Mouse (Mus musculus) limb, embryonic 11.5 days (tissue): ENCODE results near the gene Slc35d1. TPM values are rescaled to one million over a fixed set of nuclear protein-coding genes. Genes with fewer than 3 reads are reported as not detected.

Experiments
- ATAC-seq: fragments of 200-750 bp; cut with Nextera tagmentation; 2 replicates; pipeline ENCODE4 v1.8.0; 2017; ENCODE audit warnings: low read depth; ENCODE audit not compliant: insufficient number of reproducible peaks, low FRiP score, low TSS enrichment
- DNase-seq: peaks from one replicate; pipeline ENCODE4 v3.0.0-alpha.2; 2015; ENCODE audit warnings: low spot score
- H3K27ac ChIP-seq: fragments of 300-500 bp; sonication (generic); replicated peaks from 2 replicates; pipeline ENCODE4 v1.5.1; 2014; ENCODE audit warnings: low read depth, mild to moderate bottlenecking, low read length
- H3K27me3 ChIP-seq: fragments of 300-500 bp; sonication (generic); 2 replicates; pipeline ENCODE4 v1.6.1; 2014; ENCODE audit warnings: mild to moderate bottlenecking, low read length, mixed read lengths; ENCODE audit not compliant: control insufficient read depth, insufficient read depth
- H3K36me3 ChIP-seq: fragments of 300-500 bp; sonication (generic); 2 replicates; pipeline ENCODE4 v1.6.1; 2014; ENCODE audit warnings: mild to moderate bottlenecking, low read length, moderate library complexity, mixed read lengths; ENCODE audit not compliant: control insufficient read depth, insufficient read depth
- H3K4me1 ChIP-seq: fragments of 300-500 bp; sonication (generic); 2 replicates; pipeline ENCODE4 v1.6.1; 2014; ENCODE audit warnings: low read length, mixed read lengths; ENCODE audit not compliant: control insufficient read depth, insufficient read depth
- H3K4me2 ChIP-seq: fragments of 300-500 bp; sonication (generic); 2 replicates; pipeline ENCODE4 v1.6.1; 2014; ENCODE audit warnings: low read depth, mild to moderate bottlenecking, moderate library complexity; ENCODE audit not compliant: severe bottlenecking
- H3K4me3 ChIP-seq: fragments of 300-500 bp; sonication (generic); 2 replicates; pipeline ENCODE4 v1.5.1; 2014; ENCODE audit warnings: low read depth, low read length
- H3K9ac ChIP-seq: fragments of 300-500 bp; sonication (generic); 2 replicates; pipeline ENCODE4 v1.6.1; 2014; ENCODE audit warnings: mild to moderate bottlenecking, low read length
- H3K9me3 ChIP-seq: fragments of 300-500 bp; sonication (generic); 2 replicates; pipeline ENCODE4 v1.6.1; 2016; ENCODE audit warnings: low read length; ENCODE audit not compliant: control insufficient read depth
- WGBS: fragments of 180-500 bp; shearing (Covaris S2); extraction: QIAGEN DNeasy Blood & Tissue Kit; methylation state at CpG from one replicate; pipeline ENCODE4 v1.1.7; 2014; 5-methylcytosine and 5-hydroxymethylcytosine counted together
- polyA plus RNA-seq: library from polyadenylated mRNA; unstranded; fragments of >200 nt; fragmentation: Nextera tagmentation; extraction: Ambion mirVana; gene quantifications from 2 replicates; pipeline ENCODE4 v1.2.1, GENCODE M21; 2014

Gene Slc35d1
- polyA plus RNA-seq, 1 experiment from 2014 or later = 11.3 TPM

DNA sequence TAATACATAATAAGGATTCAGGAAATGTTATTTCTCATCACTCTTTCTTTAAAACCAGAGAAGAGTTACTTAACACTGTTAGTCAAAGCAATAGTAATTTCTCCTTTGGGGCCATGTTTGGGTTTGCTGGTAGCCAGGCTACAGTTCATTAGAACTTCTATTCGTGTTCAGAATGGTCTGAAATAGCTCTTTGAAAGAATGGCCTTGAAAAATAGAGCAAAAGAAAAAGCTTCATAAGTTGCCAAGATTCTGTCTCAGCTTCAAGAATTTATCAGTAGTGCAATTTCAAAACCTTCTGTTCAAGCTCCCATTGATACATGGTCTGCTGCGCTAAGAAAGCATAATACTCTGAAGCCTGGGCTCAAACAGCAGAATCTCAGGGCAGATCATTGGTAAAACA is 11.3 kb downstream of the Slc35d1 start:
- Histone ChIP-seq H3K4me2 (no peak overlapping the region), H3K4me1 (no peaks in the 10 kb centered on the region), H3K9ac (no peak overlapping the region), H3K27me3 (no peaks in the 10 kb centered on the region), H3K9me3 (no peaks in the 10 kb centered on the region), H3K4me3 (no peak overlapping the region), H3K27ac (no peak overlapping the region), H3K36me3 (peaks cover 6% of the 10 kb centered on the region; the same call in 1 of the 2 replicates)
- DNase-seq (no peak), ATAC-seq (no peak)
- 91% methylated on average over 2 of the region's 2 CpGs for WGBS

DNA sequence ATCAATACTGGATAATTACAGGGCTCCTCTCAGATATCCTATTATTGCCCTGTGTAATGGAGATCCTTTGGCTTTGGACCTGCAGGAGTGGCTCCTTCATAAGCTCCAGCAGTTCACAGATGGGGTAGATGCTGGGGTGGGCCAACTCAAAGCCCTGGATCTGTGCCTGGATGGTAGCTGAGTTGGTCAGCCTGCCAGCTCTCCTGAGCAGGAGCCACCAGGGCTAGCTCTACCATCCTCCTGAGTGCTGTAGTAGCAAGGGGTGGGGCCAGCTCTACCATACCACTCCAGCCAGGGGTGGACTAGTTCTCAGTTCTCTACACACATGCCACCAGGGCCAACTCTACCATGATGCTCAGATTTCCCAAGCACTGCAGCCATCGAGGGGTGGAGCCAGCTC is 14.9 kb downstream of the Slc35d1 start:
- Histone ChIP-seq H3K9me3 (no peaks in the 10 kb centered on the region), H3K4me2 (no peak overlapping the region), H3K27me3 (no peaks in the 10 kb centered on the region), H3K36me3 (peaks cover 2% of the 10 kb centered on the region; the same call in 1 of the 2 replicates), H3K4me1 (no peaks in the 10 kb centered on the region), H3K9ac (no peak overlapping the region), H3K4me3 (no peak overlapping the region), H3K27ac (no peak overlapping the region)
- ATAC-seq = no peak
- no peak for DNase-seq
- WGBS = 90% methylated on average over 1 of the region's 1 CpGs

DNA sequence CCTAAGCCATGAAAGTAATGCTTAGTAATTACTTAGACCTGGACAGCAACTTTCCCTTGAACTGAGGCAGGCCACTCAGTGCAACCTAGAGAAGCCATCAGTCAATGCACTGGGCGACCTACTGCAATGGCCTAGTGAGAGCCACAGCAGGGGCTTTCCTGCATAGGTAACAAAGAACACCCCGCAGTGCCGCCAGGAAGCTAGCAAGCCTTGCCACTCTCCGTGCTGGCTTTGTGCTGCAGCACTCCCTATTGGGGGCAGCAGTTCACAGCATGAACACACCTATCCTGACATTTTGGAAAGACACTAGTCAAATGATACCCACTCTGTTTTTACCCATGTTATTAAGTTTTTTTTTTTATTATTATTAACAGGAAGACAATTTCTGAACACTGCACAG is 15.9 kb downstream of the Slc35d1 start:
- no peak overlapping the region for H3K27ac ChIP-seq
- H3K4me1 ChIP-seq = no peaks in the 10 kb centered on the region
- no peak overlapping the region for H3K4me2 ChIP-seq
- H3K9me3 ChIP-seq = no peaks in the 10 kb centered on the region
- ATAC-seq (no peak), DNase-seq (no peak)
- H3K9ac ChIP-seq = no peak overlapping the region
- WGBS = 45% methylated on average over 4 of the region's 4 CpGs
- H3K4me3 ChIP-seq = no peak overlapping the region
- no peaks in the 10 kb centered on the region; the same call in 1 of the 2 replicates for H3K36me3 ChIP-seq
- H3K27me3 ChIP-seq = no peaks in the 10 kb centered on the region

DNA sequence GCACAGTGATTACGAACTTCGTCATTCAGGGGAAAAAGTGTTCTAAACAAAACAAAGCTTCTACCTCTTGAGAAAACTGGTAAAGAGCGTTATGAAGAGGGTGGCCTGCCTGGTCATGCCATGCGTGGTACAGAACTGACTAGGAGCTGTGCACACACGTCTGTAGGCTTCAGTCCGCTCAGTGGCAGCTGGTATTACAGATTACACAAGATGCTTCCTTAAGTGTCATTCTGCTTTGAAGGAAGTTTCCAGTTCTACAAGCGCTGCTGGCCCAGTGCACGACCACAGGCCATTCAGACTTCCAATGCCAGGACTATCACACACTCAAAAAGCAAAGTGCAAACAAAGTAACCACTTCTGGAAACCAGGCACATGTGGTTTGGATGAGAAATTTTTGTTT is 17.6 kb downstream of the Slc35d1 start:
- Histone ChIP-seq H3K27me3 (no peaks in the 10 kb centered on the region), H3K4me1 (no peaks in the 10 kb centered on the region), H3K4me2 (no peak overlapping the region), H3K4me3 (no peak overlapping the region), H3K9me3 (no peaks in the 10 kb centered on the region), H3K36me3 (no peaks in the 10 kb centered on the region; the same call in 1 of the 2 replicates), H3K27ac (no peak overlapping the region), H3K9ac (no peak overlapping the region)
- ATAC-seq (no peak), DNase-seq (no peak)
- 91% methylated on average over 8 of the region's 8 CpGs for WGBS

DNA sequence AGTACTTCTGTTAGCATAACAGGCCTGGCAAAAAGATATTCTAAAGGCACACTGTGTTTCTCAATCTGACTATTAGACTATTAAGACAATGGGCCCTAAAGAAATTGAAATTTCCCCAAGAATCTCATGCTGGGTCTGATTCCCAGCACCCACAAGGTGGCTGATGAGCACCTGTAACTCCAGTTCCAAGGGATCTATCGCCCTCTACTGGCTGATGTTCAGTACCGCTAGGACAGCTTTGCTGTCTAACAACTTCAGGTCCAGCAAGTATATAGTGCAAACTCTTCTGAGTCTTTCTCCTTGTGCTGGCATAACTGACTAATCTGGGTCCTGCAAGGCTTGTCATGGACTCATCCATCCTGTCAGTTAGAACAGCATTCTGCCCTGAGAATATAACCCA is 22.5 kb downstream of the Slc35d1 start:
- no peak overlapping the region for H3K4me2 ChIP-seq
- ATAC-seq (no peak), DNase-seq (no peak)
- H3K9me3 ChIP-seq = no peaks in the 10 kb centered on the region
- no peak overlapping the region for H3K4me3 ChIP-seq
- no peaks in the 10 kb centered on the region for H3K27me3 ChIP-seq
- no peak overlapping the region for H3K9ac ChIP-seq
- WGBS = 84% methylated on average over 2 of the region's 2 CpGs
- peaks cover 4% of the 10 kb centered on the region; the same call in 1 of the 2 replicates for H3K36me3 ChIP-seq
- H3K4me1 ChIP-seq = no peaks in the 10 kb centered on the region
- H3K27ac ChIP-seq = no peak overlapping the region

DNA sequence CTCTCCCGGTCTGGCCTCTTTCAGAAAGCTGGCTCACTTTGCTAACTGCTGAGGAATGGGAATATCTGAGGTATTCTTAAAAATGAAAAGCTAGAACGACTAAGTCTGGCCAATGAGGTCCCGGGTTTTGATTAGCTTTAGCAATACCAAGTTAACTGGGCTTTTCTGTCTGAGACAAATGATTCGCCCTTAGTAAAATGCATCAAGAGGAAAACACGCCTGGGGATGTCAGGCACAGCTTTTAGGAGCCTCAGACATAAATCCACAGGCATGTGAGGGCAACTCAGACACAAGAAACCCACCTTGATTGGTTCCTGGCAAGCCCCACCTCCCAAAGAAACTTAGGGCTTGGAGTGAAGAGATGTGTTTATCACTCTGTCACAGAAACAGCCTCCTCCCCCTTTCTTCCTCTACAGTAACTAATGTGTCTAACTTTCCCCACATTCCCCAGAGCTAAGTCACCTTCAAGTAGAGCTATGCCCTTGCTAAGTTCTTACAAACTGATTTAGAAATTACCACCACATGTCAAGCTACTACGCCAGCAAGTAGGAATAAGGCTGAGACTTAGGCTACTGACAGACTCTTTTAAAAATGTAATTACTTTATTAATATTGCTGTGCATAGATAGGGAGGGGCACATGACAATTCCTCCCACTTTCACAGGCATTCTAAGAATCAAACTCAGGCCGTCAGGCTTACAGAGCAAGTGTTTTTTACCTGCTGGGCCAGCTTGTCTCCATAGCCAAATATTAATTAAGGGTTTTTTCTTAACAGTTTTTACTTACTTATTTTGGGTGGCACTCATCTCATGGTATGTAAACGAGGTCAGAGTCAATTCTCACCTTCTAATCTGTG is 26.0 kb downstream of the Slc35d1 start:
- Histone ChIP-seq H3K9me3 (no peaks in the 10 kb centered on the region), H3K27ac (no peak overlapping the region), H3K4me1 (no peaks in the 10 kb centered on the region), H3K27me3 (no peaks in the 10 kb centered on the region), H3K9ac (no peak overlapping the region), H3K4me3 (no peak overlapping the region), H3K4me2 (no peak overlapping the region), H3K36me3 (peaks cover 6% of the 10 kb centered on the region)
- DNase-seq = no peak
- 81% methylated on average over 8 of the region's 8 CpGs for WGBS
- ATAC-seq = no peak

DNA sequence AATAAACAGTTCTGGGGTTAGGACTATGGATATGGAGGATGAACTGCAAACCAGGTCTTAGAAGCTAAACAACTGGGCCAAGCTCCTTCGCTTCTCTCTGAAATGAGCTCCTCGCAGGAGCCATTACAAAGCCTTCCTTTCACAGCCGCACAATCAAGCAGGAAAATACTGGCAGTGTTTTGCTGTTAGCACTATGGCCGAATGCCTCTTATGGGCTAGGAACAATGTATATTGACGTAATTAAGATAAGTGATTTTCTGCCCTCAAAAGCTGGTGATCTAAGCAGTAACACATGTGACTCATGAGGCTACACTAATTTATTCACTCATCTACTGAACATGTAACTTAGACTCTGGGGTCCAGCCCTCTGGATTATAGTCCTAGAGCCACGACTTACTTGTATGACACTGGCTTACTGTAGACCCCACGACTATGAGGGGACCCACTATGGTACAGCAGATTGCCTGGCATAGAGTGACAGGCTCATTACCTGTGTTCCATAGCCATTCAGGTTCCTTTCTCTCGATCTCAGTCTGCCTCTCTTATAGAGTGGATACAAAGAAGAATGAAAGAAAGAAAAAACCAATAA is 34.6 kb downstream of the Slc35d1 start:
- Histone ChIP-seq H3K9me3 (no peaks in the 10 kb centered on the region), H3K4me3 (no peak overlapping the region)
- no peak for DNase-seq

DNA sequence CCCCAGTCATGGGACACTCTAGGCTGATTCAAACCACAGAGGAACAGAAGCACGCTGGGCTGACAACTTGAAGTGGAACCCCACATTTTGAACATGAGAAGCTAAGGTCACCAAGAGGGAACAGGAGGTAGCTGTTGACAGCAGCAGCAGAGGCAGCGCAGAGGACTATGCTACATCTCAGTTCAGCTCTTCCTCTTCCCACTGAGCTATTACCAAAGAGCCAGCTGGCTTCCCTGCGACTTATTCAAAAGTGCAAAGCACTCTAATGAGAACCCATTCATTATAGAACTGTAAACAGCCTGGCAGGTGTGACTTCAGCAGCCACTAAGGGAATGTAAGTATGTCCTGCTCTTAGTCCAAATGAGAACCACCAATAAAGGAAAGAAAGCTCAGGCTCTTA is 35.4 kb downstream of the Slc35d1 start:
- WGBS = 65% methylated on average over 3 of the region's 3 CpGs
- no peaks in the 10 kb centered on the region for H3K36me3 ChIP-seq

More for the DNA sequence above, 34.6 kb downstream of the Slc35d1 start:
- Histone ChIP-seq H3K4me2 (no peak overlapping the region), H3K27me3 (no peaks in the 10 kb centered on the region), H3K36me3 (peaks cover 2% of the 10 kb centered on the region; the same call in 1 of the 2 replicates), H3K27ac (no peak overlapping the region), H3K4me1 (no peaks in the 10 kb centered on the region), H3K9ac (no peak overlapping the region)
- 79% methylated on average over 8 of the region's 8 CpGs for WGBS
- ATAC-seq = no peak

More for the DNA sequence above, 35.4 kb downstream of the Slc35d1 start:
- H3K4me2 ChIP-seq = no peak overlapping the region
- no peak overlapping the region for H3K9ac ChIP-seq
- no peak overlapping the region for H3K4me3 ChIP-seq
- H3K27ac ChIP-seq = no peak overlapping the region
- H3K9me3 ChIP-seq = no peaks in the 10 kb centered on the region
- ATAC-seq = no peak
- H3K4me1 ChIP-seq = no peaks in the 10 kb centered on the region
- H3K27me3 ChIP-seq = no peaks in the 10 kb centered on the region
- DNase-seq = no peak
